Mouse (Mus musculus): ENCODE results near the gene Gtf2h4.
A peak's percentile ranks its signal among the peaks of the same experiment; 100 is the strongest.

Gtf2h4 gene

GRCm38 (mm10) chr17:35696691-35697090 is 23.2 kb upstream of the Gtf2h4 start:
- DNase-seq, result no peak

- no peak for DNase-seq
Observed at GRCm38 (mm10) chr17:35695289-35695688, 21.8 kb upstream of the Gtf2h4 start.

- DNase-seq, result no peak
Observed at GRCm38 (mm10) chr17:35693906-35694305, 20.4 kb upstream of the Gtf2h4 start.

- DNase-seq, result no peak
Observed at GRCm38 (mm10) chr17:35692368-35692767, 18.8 kb upstream of the Gtf2h4 start.

GRCm38 (mm10) chr17:35691811-35692210 is 18.3 kb upstream of the Gtf2h4 start:
- no peak for DNase-seq

- DNase-seq, result no peak
Observed at GRCm38 (mm10) chr17:35689936-35690645, 16.6 kb upstream of the Gtf2h4 start.

- DNase-seq, result no peak
Observed at GRCm38 (mm10) chr17:35688347-35689175, 15.0 kb upstream of the Gtf2h4 start.

- no peak for DNase-seq
Observed at GRCm38 (mm10) chr17:35685061-35685460, 11.5 kb upstream of the Gtf2h4 start.

- DNase-seq, result no peak
Observed at GRCm38 (mm10) chr17:35681986-35682385, 8.4 kb upstream of the Gtf2h4 start.

- DNase-seq, result no peak
Observed at GRCm38 (mm10) chr17:35680591-35680990, 7.1 kb upstream of the Gtf2h4 start.

- DNase-seq, result no peak
Observed at GRCm38 (mm10) chr17:35672527-35672926, 1.0 kb downstream of the Gtf2h4 start.

- DNase-seq, result no peak
Observed at GRCm38 (mm10) chr17:35671846-35672245, 1.7 kb downstream of the Gtf2h4 start.

- DNase-seq, result no peak
Observed at GRCm38 (mm10) chr17:35669731-35670130, 3.8 kb downstream of the Gtf2h4 start.

GRCm38 (mm10) chr17:35667334-35668065 is 6.0 kb downstream of the Gtf2h4 start, which contains the start of gene Vars2:
Gene Vars2, minus strand, starts transcription at chr17:35667592.
- DNase-seq, result peak; percentile 97

GRCm38 (mm10) chr17:35666851-35667256 is 6.7 kb downstream of the Gtf2h4 start:
- DNase-seq, result no peak

GRCm38 (mm10) chr17:35665957-35666515 is 7.5 kb downstream of the Gtf2h4 start:
- peak; percentile 55 for DNase-seq

- DNase-seq, result no peak
Observed at GRCm38 (mm10) chr17:35653086-35653485, 20.5 kb downstream of the Gtf2h4 start.

GRCm38 (mm10) chr17:35649429-35649828 is 24.1 kb downstream of the Gtf2h4 start:
- no peak for DNase-seq

GRCm38 (mm10) chr17:35643609-35644236 is 29.8 kb downstream of the Gtf2h4 start, which contains the start of gene Mucl3:
Gene Mucl3, minus strand, starts transcription at chr17:35643695.
- DNase-seq, result no peak

GRCm38 (mm10) chr17:35639352-35639751 is 34.2 kb downstream of the Gtf2h4 start:
- DNase-seq, result no peak

GRCm38 (mm10) chr17:35638475-35639190 is 34.9 kb downstream of the Gtf2h4 start:
- peak; percentile 44 for DNase-seq

- DNase-seq, result peak; percentile 29
Observed at GRCm38 (mm10) chr17:35636363-35636762, 37.2 kb downstream of the Gtf2h4 start.
